Mouse (Mus musculus) small intestine, adult 10 weeks (tissue): ENCODE data around the gene Kctd11. TPM values are rescaled to one million over a fixed set of nuclear protein-coding genes. Genes with fewer than 3 reads are reported as not detected.

Experiments
- polyA plus RNA-seq: library from polyadenylated mRNA; stranded (reverse); fragments of 350-450 nt; fragmentation: Illumina TruSeq; extraction: RNeasy Lipid Tissue Mini Kit (QIAGEN cat#74804); gene quantifications from one replicate; pipeline ENCODE4 v1.2.3, GENCODE M21; 2014; ENCODE audit warnings: low replicate concordance

The Kctd11 gene
- 1.4 TPM for polyA plus RNA-seq

DNA sequence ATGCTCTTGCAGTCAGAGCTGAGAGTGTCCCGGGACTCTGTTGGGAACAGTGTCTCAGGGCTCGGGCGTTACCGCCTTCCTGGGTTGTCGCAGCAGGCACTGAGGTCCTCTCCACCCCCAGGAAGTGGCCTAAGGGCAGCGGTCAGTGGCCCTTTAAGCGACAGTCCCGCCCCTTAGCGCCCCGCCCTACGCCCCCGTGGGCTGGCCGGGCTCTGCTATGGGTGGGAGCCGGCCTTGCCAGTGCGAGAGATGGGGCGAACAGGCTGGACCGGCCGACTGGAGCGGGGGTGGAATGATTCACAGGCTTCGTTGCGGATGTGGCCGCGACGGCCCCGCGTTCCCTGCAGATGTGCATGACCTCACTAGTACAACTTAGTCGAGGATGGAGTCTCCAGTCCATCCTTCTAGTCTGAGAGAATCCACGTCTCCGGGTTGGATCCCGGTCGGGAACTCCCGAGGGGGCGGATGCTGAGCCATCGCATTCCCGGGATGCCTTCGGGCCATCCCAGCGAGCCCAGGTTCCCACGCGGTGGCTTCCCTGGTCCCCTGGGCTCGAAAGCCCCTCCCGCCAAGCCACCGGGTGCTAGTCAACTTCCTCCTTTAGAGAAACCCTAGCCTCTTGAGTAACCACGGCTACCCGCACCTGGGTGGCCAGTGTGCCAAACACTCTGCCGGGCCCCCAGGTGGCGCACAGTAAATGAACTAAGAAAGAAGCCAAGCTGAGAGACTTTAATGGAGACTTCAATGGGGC, at the start of gene Kctd11:
TSS of gene Kctd11 (minus strand) at position 554 of the 751 bp plus-strand sequence.

DNA sequence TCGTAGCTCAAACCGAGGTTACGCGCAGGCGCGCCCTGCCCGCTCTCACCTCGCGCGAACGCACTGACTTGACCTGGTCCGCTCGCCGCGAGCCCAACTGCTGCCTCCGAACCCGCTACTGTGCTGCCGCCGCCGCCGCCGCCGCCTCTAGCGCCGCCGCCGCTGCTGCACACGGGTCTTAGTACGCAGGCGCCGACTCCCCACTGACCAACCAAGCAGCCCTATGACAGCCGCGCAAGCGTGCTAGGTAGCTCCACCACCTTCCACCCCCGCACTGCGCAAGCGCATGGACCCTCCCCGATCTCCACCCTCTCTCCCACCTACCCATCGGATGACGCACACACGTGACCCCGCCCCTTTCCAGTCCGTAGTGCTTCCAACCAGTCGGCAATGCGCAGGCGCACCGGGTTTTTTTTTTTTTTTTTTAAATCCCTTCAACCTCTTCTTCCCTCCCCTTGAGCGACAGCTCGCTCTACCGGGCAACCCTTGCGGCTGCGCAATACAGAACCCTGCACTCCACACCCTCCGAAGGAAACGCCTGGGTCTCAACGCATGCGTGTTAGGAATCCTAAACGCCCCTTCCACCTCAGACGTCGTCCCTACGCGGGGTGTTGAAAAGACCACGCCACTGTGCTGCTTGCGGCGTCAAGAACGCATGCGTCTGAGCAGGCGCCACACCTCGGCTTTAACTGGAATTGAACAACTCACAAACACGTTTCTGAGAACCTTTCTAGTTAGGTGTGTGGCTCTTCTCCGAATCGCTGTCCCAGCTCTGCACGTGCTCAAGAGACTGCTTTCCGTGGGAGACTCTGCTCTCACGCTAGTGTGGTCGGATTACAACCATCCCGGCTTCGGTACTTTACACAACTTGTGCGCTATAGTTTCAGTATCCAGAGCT, 40.2 kb upstream of the Kctd11 start, which contains the start of gene Eif5a:
TSS of gene Eif5a (minus strand) at position 845 of the 898 bp plus-strand sequence.

GRCm38 (mm10) chr11:69913554-69914371, 32.6 kb upstream of the Kctd11 start, which contains the start of gene Gps2:
TSS of gene Gps2 (plus strand) at chr11:69913888.

GRCm38 (mm10) chr11:69900471-69901405, 19.5 kb upstream of the Kctd11 start, which contains the start of the genes 2810408A11Rik and Neurl4:
TSS of gene 2810408A11Rik (minus strand) at chr11:69900987.
TSS of gene Neurl4 (plus strand) at chr11:69901072.

DNA sequence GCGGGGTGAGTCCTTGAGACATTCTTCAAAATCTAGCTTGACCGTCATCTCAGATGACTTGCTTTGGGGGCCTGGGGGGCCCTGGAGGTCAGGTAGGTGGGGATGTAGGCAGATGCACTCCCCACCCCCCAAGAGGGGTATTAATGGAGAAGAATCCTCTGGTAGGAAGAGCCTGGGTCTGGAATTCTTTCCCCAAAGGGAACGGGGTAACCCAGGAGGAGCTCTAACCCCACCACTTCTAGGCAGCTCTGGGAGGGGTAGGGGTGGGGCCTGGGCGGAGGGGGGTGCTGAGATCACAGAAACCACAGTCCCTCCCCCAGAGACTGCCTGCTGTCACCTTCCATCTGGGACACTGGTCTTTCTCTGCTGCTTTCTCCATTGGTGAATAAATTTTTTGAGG, 14.1 kb upstream of the Kctd11 start, which contains the start of gene Acap1:
TSS of gene Acap1 (minus strand) at position 249 of the 400 bp plus-strand sequence.

DNA sequence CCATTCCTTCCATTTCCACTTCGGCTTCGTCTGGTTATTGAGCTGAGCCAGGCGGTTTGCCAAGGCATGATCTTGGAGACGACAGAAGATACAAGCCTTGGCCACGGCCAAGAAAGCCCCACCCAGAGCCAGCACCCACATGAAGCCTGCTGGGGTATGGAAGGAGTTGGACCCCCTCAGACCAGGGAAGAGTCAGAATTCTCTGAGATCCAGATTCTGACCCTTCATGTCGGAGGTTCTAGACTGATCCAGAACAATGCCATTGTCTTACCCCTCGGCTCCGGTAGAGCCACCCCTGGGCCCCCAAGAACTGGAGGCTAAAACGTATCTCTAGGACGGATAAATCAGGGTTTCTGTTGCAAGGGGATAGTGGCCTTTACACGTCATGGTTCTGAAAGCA, 3.3 kb downstream of the Kctd11 start, which contains the start of gene Tmem95:
TSS of gene Tmem95 (minus strand) at position 141 of the 400 bp plus-strand sequence.

DNA sequence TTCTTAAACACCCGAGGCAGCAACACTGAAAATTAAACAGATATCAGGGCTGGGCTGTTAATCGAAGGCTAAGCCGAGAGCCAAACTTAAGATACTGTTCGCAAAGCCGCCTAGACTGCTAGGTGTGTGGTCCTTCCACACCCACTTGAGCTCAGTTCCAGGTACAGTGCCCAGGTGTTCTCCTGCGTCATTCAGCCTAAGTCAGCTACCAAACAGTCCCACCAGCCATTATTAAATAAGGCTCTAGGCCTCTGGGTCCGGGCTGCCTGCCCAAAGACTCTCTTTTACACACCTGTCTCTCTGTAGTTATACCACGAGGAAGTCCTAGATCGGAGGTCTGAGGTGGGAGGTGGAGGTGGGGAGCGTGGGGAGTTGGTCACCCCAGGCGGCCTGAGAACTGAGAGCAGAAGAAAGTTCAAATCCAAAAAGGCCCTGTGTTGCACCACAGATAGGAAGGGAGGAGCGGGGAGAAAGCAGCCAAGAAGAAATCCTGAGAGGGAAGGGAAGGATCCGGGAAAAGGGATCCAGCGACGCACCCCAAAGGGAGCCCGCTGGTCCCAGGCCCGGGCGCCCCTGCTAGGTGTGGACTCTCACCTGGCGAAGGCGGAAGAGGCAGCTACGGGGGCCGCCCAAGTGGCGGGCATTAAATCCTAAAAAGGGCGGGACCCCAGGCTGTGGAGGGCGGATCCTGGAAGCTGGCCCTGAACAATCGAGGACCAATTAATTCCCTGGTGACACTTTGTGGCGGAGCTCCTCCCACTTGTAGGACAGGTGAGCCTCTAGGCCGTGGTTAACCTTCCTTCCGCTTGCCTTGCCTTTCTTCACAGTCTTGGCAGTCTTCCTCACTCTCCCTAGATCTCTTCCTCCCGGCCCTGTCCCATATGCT, 22.9 kb downstream of the Kctd11 start, which contains the start of gene Tnk1:
TSS of gene Tnk1 (minus strand) at position 618 of the 886 bp plus-strand sequence.

DNA sequence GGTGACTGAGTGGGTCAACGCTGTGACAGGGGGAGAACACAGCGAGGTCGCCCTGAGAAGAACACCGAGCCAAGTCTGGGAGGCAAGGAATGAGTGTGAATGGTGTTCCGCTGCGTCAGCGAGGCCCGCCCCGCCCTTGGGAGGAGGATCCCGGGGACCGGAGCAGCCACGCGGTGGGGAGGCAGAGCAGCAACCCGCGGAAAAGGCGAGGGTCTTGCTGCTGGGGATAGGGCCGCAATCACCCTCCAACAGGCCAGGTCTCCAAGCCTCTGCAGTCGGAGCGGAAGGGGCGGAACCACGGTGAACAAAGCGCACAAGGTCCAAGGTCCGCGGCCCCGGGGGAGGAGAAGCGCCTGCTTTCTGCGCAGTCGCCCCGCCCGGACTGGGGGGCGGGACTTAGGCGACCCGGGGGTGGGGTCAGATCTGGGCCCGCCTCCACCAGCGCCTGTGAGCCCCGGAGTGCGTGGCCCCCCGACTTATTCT, 35.0 kb downstream of the Kctd11 start, which contains the start of gene Plscr3:
TSS of gene Plscr3 (plus strand) at position 179 of the 483 bp plus-strand sequence.

GRCm38 (mm10) chr11:69837952-69838713, 43.1 kb downstream of the Kctd11 start, which contains the start of gene Tmem256:
TSS of gene Tmem256 (plus strand) at chr11:69838514.

DNA sequence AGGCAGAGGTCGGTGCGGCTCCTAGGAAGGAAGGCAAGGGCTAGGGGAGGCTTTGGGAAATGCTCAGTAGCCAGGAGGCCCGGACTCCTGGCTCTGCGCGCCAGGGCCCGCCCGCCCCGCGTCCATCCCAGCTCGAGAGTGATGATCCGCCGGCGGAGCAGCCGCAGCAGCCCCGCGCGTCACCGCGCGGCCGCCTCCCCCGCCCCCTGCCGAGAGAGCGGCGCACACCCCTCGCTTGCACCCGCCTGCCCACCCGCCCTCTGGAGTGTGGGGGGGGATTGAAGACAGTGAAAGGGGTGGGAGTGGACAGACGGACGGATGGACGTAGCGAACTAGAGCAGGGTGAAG, 43.6 kb downstream of the Kctd11 start, which contains the start of gene Nlgn2:
TSS of gene Nlgn2 (minus strand) at position 181 of the 348 bp plus-strand sequence.

Other genes with a start within 250 kb of the Kctd11 start
- 7.3 TPM for gene Fxr2, start 248.4 kb downstream of the Kctd11 start, polyA plus RNA-seq
- not detected for gene Sox15, start 226.1 kb downstream of the Kctd11 start, polyA plus RNA-seq
- 15.1 TPM for gene Mpdu1, start 218.8 kb downstream of the Kctd11 start, polyA plus RNA-seq
- gene Cd68, start 215.3 kb downstream of the Kctd11 start, polyA plus RNA-seq: 1.7 TPM
- 261 TPM for gene Eif4a1, start 209.0 kb downstream of the Kctd11 start, polyA plus RNA-seq
- 73.2 TPM for gene Senp3, start 199.3 kb downstream of the Kctd11 start, polyA plus RNA-seq
- 26.8 TPM for gene Tnfsf13, start 195.6 kb downstream of the Kctd11 start, polyA plus RNA-seq
- gene Tnfsf12, start 185.6 kb downstream of the Kctd11 start, polyA plus RNA-seq: 0.41 TPM
- 3.9 TPM for gene Tnfsfm13, start 185.3 kb downstream of the Kctd11 start, polyA plus RNA-seq
- 15.6 TPM for gene Polr2a, start 122.8 kb downstream of the Kctd11 start, polyA plus RNA-seq
- not detected for gene Slc35g3, start 119.4 kb downstream of the Kctd11 start, polyA plus RNA-seq
- 8.3 TPM for gene Zbtb4, start 115.5 kb downstream of the Kctd11 start, polyA plus RNA-seq
- 4.4 TPM for gene Chrnb1, start 85.5 kb downstream of the Kctd11 start, polyA plus RNA-seq
- 4.6 TPM for gene Fgf11, start 79.5 kb downstream of the Kctd11 start, polyA plus RNA-seq
- 10.2 TPM for gene Tmem102, start 75.8 kb downstream of the Kctd11 start, polyA plus RNA-seq
- gene Gm39566, start 66.1 kb downstream of the Kctd11 start, polyA plus RNA-seq: not detected
- not detected for gene Spem2, start 62.9 kb downstream of the Kctd11 start, polyA plus RNA-seq
- gene Spem1, start 59.2 kb downstream of the Kctd11 start, polyA plus RNA-seq: not detected
- 0.15 TPM for gene Nlgn2, start 43.6 kb downstream of the Kctd11 start, polyA plus RNA-seq
- 4.2 TPM for gene Tmem256, start 42.9 kb downstream of the Kctd11 start, polyA plus RNA-seq
- 0.33 TPM for gene Plscr3, start 35.0 kb downstream of the Kctd11 start, polyA plus RNA-seq
- gene Tnk1, start 22.7 kb downstream of the Kctd11 start, polyA plus RNA-seq: 5.0 TPM
- not detected for gene Tmem95, start 3.4 kb downstream of the Kctd11 start, polyA plus RNA-seq
- gene Acap1, start 14.1 kb upstream of the Kctd11 start, polyA plus RNA-seq: 0.67 TPM
- 7.0 TPM for gene 2810408A11Rik, start 19.6 kb upstream of the Kctd11 start, polyA plus RNA-seq
- 1.6 TPM for gene Neurl4, start 19.7 kb upstream of the Kctd11 start, polyA plus RNA-seq
- gene Gps2, start 32.5 kb upstream of the Kctd11 start, polyA plus RNA-seq: 10.7 TPM
- 136 TPM for gene Eif5a, start 40.6 kb upstream of the Kctd11 start, polyA plus RNA-seq
- gene Ybx2, start 54.4 kb upstream of the Kctd11 start, polyA plus RNA-seq: 2.3 TPM
- 0.33 TPM for gene Slc2a4, start 66.8 kb upstream of the Kctd11 start, polyA plus RNA-seq
- gene Cldn7, start 83.4 kb upstream of the Kctd11 start, polyA plus RNA-seq: 140 TPM
- gene Ctdnep1, start 99.8 kb upstream of the Kctd11 start, polyA plus RNA-seq: 41.0 TPM
- 3.9 TPM for gene Elp5, start 101.1 kb upstream of the Kctd11 start, polyA plus RNA-seq
- 558 TPM for gene Gabarap, start 109.7 kb upstream of the Kctd11 start, polyA plus RNA-seq
- gene Phf23, start 114.4 kb upstream of the Kctd11 start, polyA plus RNA-seq: 14.8 TPM
- gene Dvl2, start 119.2 kb upstream of the Kctd11 start, polyA plus RNA-seq: not detected
- gene Acadvl, start 134.0 kb upstream of the Kctd11 start, polyA plus RNA-seq: 4.8 TPM
- 0.30 TPM for gene Dlg4, start 135.5 kb upstream of the Kctd11 start, polyA plus RNA-seq
- gene Asgr1, start 172.7 kb upstream of the Kctd11 start, polyA plus RNA-seq: not detected
- gene Asgr2, start 211.2 kb upstream of the Kctd11 start, polyA plus RNA-seq: not detected
- gene Mgl2, start 248.9 kb upstream of the Kctd11 start, polyA plus RNA-seq: 5.1 TPM